Mouse (Mus musculus) layer of hippocampus, adult 11-12 months (tissue): Measurements from ENCODE around the gene Rpl7l1.
A peak's percentile ranks its signal among the peaks of the same experiment; 100 is the strongest.
"Not testable (repeated sequence)": the region's sequence is repeated elsewhere in the genome, so short reads cannot be mapped to it uniquely, and the experiment has no call there.

ENCODE experiments used
- DNase-seq: peaks from one replicate; pipeline ENCODE4 v3.0.0; 2022; ENCODE audit warnings: low spot score

Gene Rpl7l1

GRCm38 (mm10) chr17:46775070-46775469, 7.4 kb downstream of the Rpl7l1 start:
- DNase-seq = no peak

GRCm38 (mm10) chr17:46774131-46774472, 8.4 kb downstream of the Rpl7l1 start:
- DNase-seq = no peak

GRCm38 (mm10) chr17:46773278-46774130, 9.0 kb downstream of the Rpl7l1 start:
- DNase-seq = no peak

- DNase-seq = peak; percentile 87
These were observed 9.8 kb downstream of the Rpl7l1 start, which contains the start of gene 2310039H08Rik for GRCm38 (mm10) chr17:46772404-46773277. Gene 2310039H08Rik, plus strand, starts transcription at chr17:46772635.

- DNase-seq = peak; percentile 51
These were observed 10.5 kb downstream of the Rpl7l1 start for GRCm38 (mm10) chr17:46772038-46772403.

GRCm38 (mm10) chr17:46771616-46772015, 10.9 kb downstream of the Rpl7l1 start:
- DNase-seq = no peak

- no peak for DNase-seq
These were observed 11.4 kb downstream of the Rpl7l1 start for GRCm38 (mm10) chr17:46771025-46771424.

GRCm38 (mm10) chr17:46770546-46770945, 11.9 kb downstream of the Rpl7l1 start:
- DNase-seq = no peak

- DNase-seq = no peak
These were observed 14.6 kb downstream of the Rpl7l1 start for GRCm38 (mm10) chr17:46767868-46768267.

- DNase-seq = not testable (repeated sequence)
These were observed 17.6 kb downstream of the Rpl7l1 start for GRCm38 (mm10) chr17:46764916-46765315.

- DNase-seq = no peak
These were observed 18.9 kb downstream of the Rpl7l1 start, which contains the start of gene Ptcra for GRCm38 (mm10) chr17:46763544-46763943. Gene Ptcra, minus strand, starts transcription at chr17:46763712.

- no peak for DNase-seq
These were observed 23.7 kb downstream of the Rpl7l1 start for GRCm38 (mm10) chr17:46758753-46759152.

GRCm38 (mm10) chr17:46751794-46752556, 30.5 kb downstream of the Rpl7l1 start, which contains the start of gene Cnpy3:
Gene Cnpy3, minus strand, starts transcription at chr17:46752214.
- DNase-seq = peak; percentile 98

GRCm38 (mm10) chr17:46751056-46751793, 31.2 kb downstream of the Rpl7l1 start:
- peak; percentile 73 for DNase-seq

- DNase-seq = no peak
These were observed 31.9 kb downstream of the Rpl7l1 start for GRCm38 (mm10) chr17:46750580-46750979.

GRCm38 (mm10) chr17:46749282-46749681, 33.2 kb downstream of the Rpl7l1 start:
- DNase-seq = no peak

GRCm38 (mm10) chr17:46747806-46748205, 34.7 kb downstream of the Rpl7l1 start:
- no peak for DNase-seq

GRCm38 (mm10) chr17:46747234-46747633, 35.2 kb downstream of the Rpl7l1 start:
- DNase-seq = no peak

GRCm38 (mm10) chr17:46745506-46745905, 37.0 kb downstream of the Rpl7l1 start:
- no peak for DNase-seq

GRCm38 (mm10) chr17:46742986-46743385, 39.5 kb downstream of the Rpl7l1 start:
- no peak for DNase-seq

GRCm38 (mm10) chr17:46741305-46741704, 41.2 kb downstream of the Rpl7l1 start:
- no peak for DNase-seq
